Mouse (Mus musculus) heart, adult 2 months (tissue): ENCODE results near the gene Mrpl38. TPM values are rescaled to one million over a fixed set of nuclear protein-coding genes. Genes with fewer than 3 reads are reported as not detected.

ENCODE experiments used
- DNase-seq, 2 experiments: peaks; one replicate each; pipeline ENCODE4 v3.0.0; 2021
- H3K27ac ChIP-seq: fragments of 200-600 bp; 2 replicates; pipeline ENCODE4 v1.8.1; 2022
- H3K27me3 ChIP-seq: fragments of 200-500 bp; 2 replicates; pipeline ENCODE4 v1.6.1; 2012; ENCODE audit warnings: mild to moderate bottlenecking, low read length, inconsistent platforms, mixed read lengths; ENCODE audit not compliant: control insufficient read depth, insufficient read depth
- H3K36me3 ChIP-seq: fragments of 200-500 bp; 2 replicates; pipeline ENCODE4 v1.6.1; 2012; ENCODE audit warnings: low read length, inconsistent platforms; ENCODE audit not compliant: control insufficient read depth, insufficient read depth
- H3K4me1 ChIP-seq: fragments of 200-500 bp; 2 replicates; pipeline ENCODE4 v1.6.1; 2011; ENCODE audit warnings: low read length; ENCODE audit not compliant: control insufficient read depth, insufficient read depth
- H3K4me3 ChIP-seq: fragments of 200-600 bp; 2 replicates; pipeline ENCODE4 v1.8.1; 2022
- H3K79me2 ChIP-seq: fragments of 200-500 bp; replicated peaks from 2 replicates; pipeline ENCODE4 v1.6.1; 2012; ENCODE audit warnings: mild to moderate bottlenecking, inconsistent platforms, low read length, moderate library complexity, mixed read lengths; ENCODE audit not compliant: control insufficient read depth, insufficient read depth
- H3K9ac ChIP-seq: fragments of 200-500 bp; 2 replicates; pipeline ENCODE4 v1.6.1; 2012; ENCODE audit warnings: low read depth, mild to moderate bottlenecking, control low read depth, inconsistent platforms, low read length, mixed read lengths
- CTCF ChIP-seq: fragments of 200-600 bp; IDR thresholded peaks from 2 replicates; pipeline ENCODE4 v1.8.1; 2022; ENCODE audit warnings: antibody characterized with exemption, mild to moderate bottlenecking, moderate library complexity
- EP300 ChIP-seq: fragments of 200-500 bp; IDR thresholded peaks from 2 replicates; pipeline ENCODE4 v1.6.1; 2011; ENCODE audit warnings: low read depth, low read length, control low read depth; ENCODE audit not compliant: insufficient read depth
- POLR2A ChIP-seq: fragments of 200-500 bp; IDR thresholded peaks from 2 replicates; pipeline ENCODE4 v1.6.1; 2011; ENCODE audit warnings: mild to moderate bottlenecking, low read depth, low read length, control low read depth; ENCODE audit not compliant: insufficient read depth
- WGBS: fragments of 180-500 bp; shearing (Covaris S2); methylation state at CpG from one replicate; pipeline ENCODE4 v1.1.7; 2018; 5-methylcytosine and 5-hydroxymethylcytosine counted together
- intact Hi-C: fragments of 180-260 bp; cut with DNase I; formaldehyde crosslinking; loops from one replicate; pipeline ENCODE4 v1.15.1; 2025
- polyA plus RNA-seq: library from polyadenylated mRNA; depleted of rRNA; stranded (reverse); fragments of >200 nt; gene quantifications from 2 replicates; pipeline ENCODE4 v1.2.3, GENCODE M21; 2012
- total RNA-seq, 2 experiments: library from RNA; stranded (reverse); gene quantifications; 2 replicates each; pipeline ENCODE4 v1.2.3; 2021

Gene Mrpl38
- total and polyA plus RNA-seq, 3 experiments = 55.5 to 59.7 (median 56.8) TPM

DNA sequence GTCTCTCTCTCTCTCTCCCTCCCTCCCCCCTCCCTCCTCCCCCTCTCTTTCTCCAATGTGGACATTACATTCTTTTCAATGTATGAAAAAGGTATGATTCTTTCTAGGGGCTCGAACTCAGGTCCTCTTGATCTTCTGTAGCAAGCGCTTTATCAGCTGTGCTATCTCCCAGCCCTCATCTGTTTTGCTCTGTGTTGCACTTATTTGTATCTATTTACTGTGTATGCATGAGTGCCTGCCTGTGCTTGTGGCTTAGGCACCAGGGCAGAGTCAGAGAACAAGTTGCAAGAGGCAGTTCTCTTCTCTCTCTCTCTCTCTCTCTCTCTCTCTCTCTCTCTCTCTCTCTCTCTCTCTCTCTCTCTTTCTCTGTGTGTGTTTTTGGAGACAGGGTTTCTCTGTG lies 33.6 kb downstream of the Mrpl38 start:
- no peaks in the 10 kb centered on the region for H3K27me3 ChIP-seq
- peaks cover 42% of the 10 kb centered on the region for H3K4me1 ChIP-seq
- TF ChIP-seq POLR2A = no peak
- TF ChIP-seq EP300 = no peak
- TF ChIP-seq CTCF = no peak
- H3K36me3 ChIP-seq = peaks cover 19% of the 10 kb centered on the region
- 74% methylated on average over 2 of the region's 2 CpGs for WGBS
- H3K27ac ChIP-seq = peak overlapping the region; percentile 41; the same call in 1 of the 2 replicates
- H3K9ac ChIP-seq = no peak overlapping the region
- DNase-seq = no peak
- intact Hi-C loops = no loop called here
- H3K79me2 ChIP-seq = no peaks in the 10 kb centered on the region; the same call in 1 of the 2 replicates
- no peak overlapping the region for H3K4me3 ChIP-seq

DNA sequence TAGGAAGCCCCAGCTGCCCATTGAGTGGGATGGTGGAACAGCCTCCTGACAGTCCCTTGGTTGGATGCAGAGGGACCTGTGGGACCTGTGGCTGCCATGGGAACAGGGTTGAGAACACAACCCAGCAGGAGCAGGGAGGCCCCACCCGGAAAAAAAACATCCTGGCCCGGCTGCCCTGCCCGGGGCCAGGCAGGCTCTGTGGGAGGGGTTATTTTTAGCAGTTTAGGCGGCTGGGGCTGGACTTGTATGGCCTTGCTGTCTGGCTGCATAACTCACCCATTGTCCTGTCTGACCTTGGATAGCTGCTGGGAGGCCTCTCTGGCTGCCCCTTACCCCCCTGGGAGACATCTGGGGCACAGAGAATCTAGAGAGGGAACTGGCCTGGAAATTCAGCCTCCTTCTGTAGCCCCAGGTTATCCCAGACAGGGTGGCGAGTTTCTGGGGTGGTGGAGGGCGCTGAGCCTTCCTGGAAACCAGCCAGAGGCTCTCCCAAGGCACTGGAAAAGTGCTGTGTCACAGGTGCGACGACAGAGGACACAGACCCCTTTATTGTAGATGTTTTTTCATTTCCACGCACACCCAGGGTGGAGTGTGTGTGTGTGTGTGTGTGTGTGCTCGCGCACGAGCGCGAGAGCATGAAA lies 34.5 kb downstream of the Mrpl38 start:
- H3K27me3 ChIP-seq = no peaks in the 10 kb centered on the region
- peak; percentile 81 for TF ChIP-seq EP300
- no peak for TF ChIP-seq CTCF
- TF ChIP-seq POLR2A = peak; percentile 43; the same call in 1 of the 2 replicates
- H3K27ac ChIP-seq = peak overlapping the region; percentile 97
- intact Hi-C loops = no loop called here
- peak; percentile 80 to 90 for DNase-seq
- no peak overlapping the region; the same call in 1 of the 2 replicates for H3K4me3 ChIP-seq
- H3K9ac ChIP-seq = peak overlapping the region; percentile 4
- WGBS = 19% methylated on average over 14 of the region's 14 CpGs
- peaks cover 27% of the 10 kb centered on the region for H3K36me3 ChIP-seq
- no peaks in the 10 kb centered on the region for H3K79me2 ChIP-seq
- H3K4me1 ChIP-seq = peaks cover 50% of the 10 kb centered on the region

DNA sequence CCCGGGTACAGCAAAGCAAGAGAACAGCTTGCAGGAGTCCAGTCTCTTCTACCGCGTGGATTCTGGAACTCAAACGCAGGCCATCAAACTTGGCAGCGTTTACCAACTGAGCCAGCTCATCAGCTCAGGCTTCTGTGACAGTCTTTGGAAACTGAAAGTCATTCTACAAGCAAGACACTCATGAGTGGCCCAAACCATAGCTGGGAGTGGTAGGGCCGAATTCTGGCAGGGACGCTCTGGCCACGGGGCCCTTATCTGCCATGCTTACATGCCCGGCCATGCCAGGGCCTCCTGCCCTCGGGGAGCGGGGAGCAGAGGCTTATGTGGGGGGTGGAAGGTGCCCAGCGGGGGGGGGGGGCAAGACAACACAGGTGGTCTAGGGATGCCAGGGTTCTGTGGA lies 35.1 kb downstream of the Mrpl38 start:
- Histone ChIP-seq H3K36me3 (peaks cover 27% of the 10 kb centered on the region), H3K27me3 (no peaks in the 10 kb centered on the region), H3K9ac (peak overlapping the region; percentile 46; the same call in 1 of the 2 replicates), H3K4me3 (no peak overlapping the region; the same call in 1 of the 2 replicates), H3K27ac (peak overlapping the region; percentile 97), H3K79me2 (no peaks in the 10 kb centered on the region), H3K4me1 (peaks cover 52% of the 10 kb centered on the region)
- TF ChIP-seq CTCF (no peak), POLR2A (no peak), EP300 (no peak)
- DNase-seq = peak; percentile 55 to 59
- WGBS = 14% methylated on average over 12 of the region's 12 CpGs
- intact Hi-C loops = no loop called here

DNA sequence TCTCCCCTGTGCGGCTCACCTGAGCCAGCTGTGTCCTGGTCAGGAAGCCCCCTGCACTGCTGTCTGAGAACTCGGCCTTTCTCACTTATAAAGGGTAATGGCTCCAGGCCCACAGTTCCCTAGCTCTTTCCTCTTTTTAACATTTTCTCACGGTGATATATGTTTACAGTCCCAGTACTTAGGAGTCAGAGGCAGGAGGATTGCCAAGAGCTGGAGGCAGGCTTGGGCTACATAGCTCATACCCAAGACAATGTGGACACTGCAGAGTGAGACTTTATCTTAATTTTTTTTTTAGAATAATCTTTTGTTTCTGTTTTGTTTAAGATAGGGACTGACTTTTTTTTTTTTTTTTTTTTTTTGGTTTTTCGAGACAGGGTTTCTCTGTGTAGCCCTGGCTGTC lies 36.2 kb downstream of the Mrpl38 start:
- no peak for DNase-seq
- Histone ChIP-seq H3K27ac (peak overlapping the region; percentile 97), H3K79me2 (no peaks in the 10 kb centered on the region), H3K4me3 (no peak overlapping the region), H3K9ac (peak overlapping the region; percentile 23; the same call in 1 of the 2 replicates), H3K4me1 (peaks cover 52% of the 10 kb centered on the region), H3K27me3 (no peaks in the 10 kb centered on the region), H3K36me3 (peaks cover 27% of the 10 kb centered on the region)
- WGBS = 29% methylated on average over 3 of the region's 4 CpGs
- TF ChIP-seq POLR2A (no peak), EP300 (no peak), CTCF (no peak)
- intact Hi-C loops = no loop called here

DNA sequence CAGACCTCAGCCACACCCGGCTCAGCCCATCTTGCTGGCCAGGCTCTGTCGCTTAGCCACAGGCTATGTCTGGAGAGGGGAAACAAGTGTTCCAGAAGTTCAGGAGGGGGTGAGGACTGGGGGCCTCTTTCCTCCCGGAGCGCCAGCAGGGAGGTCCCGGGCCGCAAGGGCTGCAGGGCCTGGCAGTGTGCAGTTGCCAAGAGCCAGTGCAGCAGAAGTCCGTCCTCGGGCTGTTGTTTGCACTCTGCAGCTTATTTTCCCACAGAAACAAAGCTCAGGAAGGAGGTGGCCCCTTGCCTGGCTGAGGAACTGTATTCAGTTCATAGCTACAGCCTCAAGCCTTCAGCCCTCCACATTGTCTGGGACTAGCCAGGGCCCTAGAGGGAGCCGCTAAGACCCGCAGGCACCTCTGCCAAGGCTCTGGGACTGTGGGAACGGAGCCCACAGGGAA lies 36.7 kb downstream of the Mrpl38 start:
- 12% methylated on average over 11 of the region's 11 CpGs for WGBS
- Histone ChIP-seq H3K79me2 (no peaks in the 10 kb centered on the region), H3K9ac (peak overlapping the region; percentile 55), H3K4me3 (no peak overlapping the region), H3K27ac (peak overlapping the region; percentile 97), H3K27me3 (no peaks in the 10 kb centered on the region), H3K36me3 (peaks cover 27% of the 10 kb centered on the region), H3K4me1 (peaks cover 52% of the 10 kb centered on the region)
- TF ChIP-seq EP300 (no peak; the same call in 1 of the 2 replicates), POLR2A (0 out of 2 replicates have a peak, but pooled peaks have one; percentile 38), CTCF (peak; percentile 17; the same call in 1 of the 2 replicates)
- DNase-seq = peak; percentile 82 to 88
- intact Hi-C loops = no loop called here

DNA sequence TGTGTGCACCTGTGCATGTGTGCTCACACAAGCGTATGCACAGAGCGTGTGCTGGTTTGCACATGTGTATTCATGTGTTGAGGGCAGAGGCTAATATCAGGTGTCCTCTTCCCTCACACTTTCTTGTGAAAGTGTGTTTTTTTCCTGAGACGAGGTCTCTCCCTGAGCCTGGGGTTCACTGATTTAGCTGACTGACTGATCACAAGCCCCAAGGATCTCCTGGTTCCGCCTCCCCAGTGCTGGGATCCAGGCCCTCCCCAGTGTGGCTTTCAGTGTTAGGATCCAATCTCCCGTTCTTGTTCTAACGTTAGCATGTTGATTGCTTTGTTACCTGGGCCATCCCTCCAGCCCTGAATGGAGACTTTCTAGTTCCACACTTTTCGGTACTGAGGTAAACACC lies 37.8 kb downstream of the Mrpl38 start:
- Histone ChIP-seq H3K9ac (peak overlapping the region; percentile 23), H3K4me3 (no peak overlapping the region), H3K4me1 (peaks cover 50% of the 10 kb centered on the region), H3K79me2 (no peaks in the 10 kb centered on the region), H3K27ac (peak overlapping the region; percentile 97), H3K36me3 (peaks cover 27% of the 10 kb centered on the region), H3K27me3 (no peaks in the 10 kb centered on the region)
- intact Hi-C loops = no loop called here
- TF ChIP-seq POLR2A (no peak), CTCF (no peak), EP300 (no peak)
- WGBS = 57% methylated on average over 7 of the region's 7 CpGs
- no peak for DNase-seq
